Mouse (Mus musculus): ENCODE results near the gene Coq7.

DNA sequence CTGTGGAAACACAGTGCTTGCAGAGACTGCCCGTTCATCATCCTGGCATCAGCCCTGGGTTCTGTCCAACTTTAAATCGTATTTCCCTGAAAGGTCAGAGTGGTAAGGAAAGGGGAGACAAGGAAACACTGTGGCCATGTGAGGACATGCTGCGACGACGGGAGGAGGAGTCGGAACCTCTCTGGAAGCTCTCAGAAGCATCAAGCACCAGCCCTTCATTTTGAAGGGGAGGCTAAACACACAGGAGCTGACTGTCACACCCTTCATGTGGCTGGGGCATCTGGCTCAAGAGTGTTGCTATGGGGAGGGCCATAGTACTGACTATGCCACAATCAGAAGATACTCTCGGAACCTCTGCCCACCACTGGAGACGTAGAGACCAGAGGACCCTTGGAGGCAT lies 13.5 kb downstream of the Coq7 start:
- no peak for TF ChIP-seq CTCF (IDR thresholded peaks at IDR 0.05; ENCODE audit: low read depth, low read length)
- no peak for TF ChIP-seq POLR2A (IDR thresholded peaks at IDR 0.05; ENCODE audit: borderline replicate concordance, low read depth, low read length)

Data from bone marrow macrophage, adult 2 months (primary cell).